Mouse (Mus musculus) adrenal gland, adult 8-10 months (tissue): Measurements from ENCODE around the gene Chrnd. TPM values are rescaled to one million over a fixed set of nuclear protein-coding genes. Genes with fewer than 3 reads are reported as not detected.

ENCODE experiments used
- DNase-seq: peaks from one replicate; pipeline ENCODE4 v3.0.0; 2022
- total RNA-seq, 4 experiments: library from RNA; stranded (reverse); gene quantifications; 2 replicates each; pipeline ENCODE4 v1.2.4; 2022

Chrnd gene
- total RNA-seq, 4 experiments from 2014 or later = not detected

GRCm38 (mm10) chr1:87184751-87185139 is 5.7 kb upstream of the Chrnd start:
- DNase-seq = peak; percentile 52

- DNase-seq = no peak
Observed at GRCm38 (mm10) chr1:87185526-87185925, 4.9 kb upstream of the Chrnd start.

GRCm38 (mm10) chr1:87186261-87187036 is 4.0 kb upstream of the Chrnd start:
- DNase-seq = no peak

- DNase-seq = no peak
Observed at GRCm38 (mm10) chr1:87187037-87187355, 3.4 kb upstream of the Chrnd start.

- no peak for DNase-seq
Observed at GRCm38 (mm10) chr1:87197296-87197695, 6.9 kb downstream of the Chrnd start.

GRCm38 (mm10) chr1:87198119-87199065 is 8.0 kb downstream of the Chrnd start:
- no peak for DNase-seq

- DNase-seq = no peak
Observed at GRCm38 (mm10) chr1:87200811-87201210, 10.4 kb downstream of the Chrnd start.

GRCm38 (mm10) chr1:87201848-87202247 is 11.4 kb downstream of the Chrnd start:
- no peak for DNase-seq

GRCm38 (mm10) chr1:87203779-87204178 is 13.4 kb downstream of the Chrnd start:
- DNase-seq = no peak

GRCm38 (mm10) chr1:87204465-87204864 is 14.1 kb downstream of the Chrnd start, which contains the start of gene Chrng:
Gene Chrng (plus strand): TSS chr1:87204657.
- no peak for DNase-seq

- no peak for DNase-seq
Observed at GRCm38 (mm10) chr1:87205038-87205437, 14.6 kb downstream of the Chrnd start.

GRCm38 (mm10) chr1:87205502-87205901 is 15.1 kb downstream of the Chrnd start:
- DNase-seq = no peak

GRCm38 (mm10) chr1:87206339-87206738 is 15.9 kb downstream of the Chrnd start:
- no peak for DNase-seq

GRCm38 (mm10) chr1:87211431-87211830 is 21.0 kb downstream of the Chrnd start:
- no peak for DNase-seq

- peak; percentile 90 for DNase-seq
Observed at GRCm38 (mm10) chr1:87213735-87214704, 23.6 kb downstream of the Chrnd start, which contains the start of gene Eif4e2. Gene Eif4e2 (plus strand): TSS chr1:87213914.

- no peak for DNase-seq
Observed at GRCm38 (mm10) chr1:87214748-87215147, 24.3 kb downstream of the Chrnd start.

GRCm38 (mm10) chr1:87217938-87218337 is 27.5 kb downstream of the Chrnd start:
- DNase-seq = no peak

GRCm38 (mm10) chr1:87225739-87226138 is 35.3 kb downstream of the Chrnd start:
- DNase-seq = no peak

- no peak for DNase-seq
Observed at GRCm38 (mm10) chr1:87226409-87227159, 36.2 kb downstream of the Chrnd start.

GRCm38 (mm10) chr1:87227160-87227550 is 36.7 kb downstream of the Chrnd start:
- DNase-seq = no peak

- DNase-seq = no peak
Observed at GRCm38 (mm10) chr1:87230606-87231005, 40.2 kb downstream of the Chrnd start.
